Mouse (Mus musculus) heart, embryonic 11.5 days (tissue): Measurements from ENCODE around the gene Nol10. TPM values are rescaled to one million over a fixed set of nuclear protein-coding genes. Genes with fewer than 3 reads are reported as not detected.

Source experiments
- ATAC-seq: fragments of 200-750 bp; cut with Nextera tagmentation; replicated peaks from 2 replicates; pipeline ENCODE4 v1.8.0; 2017; ENCODE audit warnings: moderate library complexity; ENCODE audit not compliant: insufficient number of reproducible peaks, low FRiP score, low TSS enrichment
- H3K27ac ChIP-seq: fragments of 300-500 bp; sonication (generic); 2 replicates; pipeline ENCODE4 v1.5.1; 2014; ENCODE audit warnings: mild to moderate bottlenecking, low read depth, low read length
- H3K27me3 ChIP-seq: fragments of 300-500 bp; sonication (generic); 2 replicates; pipeline ENCODE4 v1.6.1; 2014; ENCODE audit warnings: mild to moderate bottlenecking, low read length, mixed read lengths; ENCODE audit not compliant: control insufficient read depth, insufficient read depth
- H3K36me3 ChIP-seq: fragments of 300-500 bp; sonication (generic); 2 replicates; pipeline ENCODE4 v1.6.1; 2014; ENCODE audit warnings: mild to moderate bottlenecking, low read length, moderate library complexity, mixed read lengths; ENCODE audit not compliant: control insufficient read depth, insufficient read depth
- H3K4me1 ChIP-seq: fragments of 300-500 bp; sonication (generic); 2 replicates; pipeline ENCODE4 v1.6.1; 2014; ENCODE audit warnings: low read length; ENCODE audit not compliant: control insufficient read depth, insufficient read depth
- H3K4me2 ChIP-seq: fragments of 300-500 bp; sonication (generic); 2 replicates; pipeline ENCODE4 v1.6.1; 2014; ENCODE audit warnings: mild to moderate bottlenecking, moderate library complexity
- H3K4me3 ChIP-seq: fragments of 300-500 bp; sonication (generic); 2 replicates; pipeline ENCODE4 v1.5.1; 2014; ENCODE audit warnings: low read depth, low read length
- H3K9ac ChIP-seq: fragments of 300-500 bp; sonication (generic); 2 replicates; pipeline ENCODE4 v1.6.1; 2014; ENCODE audit warnings: mild to moderate bottlenecking, low read depth, low read length, moderate library complexity
- H3K9me3 ChIP-seq: fragments of 300-500 bp; sonication (generic); replicated peaks from 2 replicates; pipeline ENCODE4 v1.6.1; 2016; ENCODE audit warnings: low read length; ENCODE audit not compliant: control insufficient read depth
- WGBS: fragments of 180-500 bp; shearing (Covaris S2); extraction: QIAGEN DNeasy Blood & Tissue Kit; methylation state at CpG from one replicate; pipeline ENCODE4 v1.1.7; 2014; ENCODE audit not compliant: insufficient replicate concordance; 5-methylcytosine and 5-hydroxymethylcytosine counted together
- microRNA-seq: library from miRNA; unstranded; fragments of <30 nt; microRNA quantifications from one replicate; pipeline ENCODE4, GENCODE M21; 2016; ENCODE audit warnings: borderline number of aligned reads
- polyA plus RNA-seq: library from polyadenylated mRNA; unstranded; fragments of >200 nt; fragmentation: Nextera tagmentation; extraction: Ambion mirVana; gene quantifications from 2 replicates; pipeline ENCODE4 v1.2.1, GENCODE M21; 2014

Nol10 gene
- polyA plus RNA-seq, 1 experiment from 2014 or later, result 15.9 TPM

DNA sequence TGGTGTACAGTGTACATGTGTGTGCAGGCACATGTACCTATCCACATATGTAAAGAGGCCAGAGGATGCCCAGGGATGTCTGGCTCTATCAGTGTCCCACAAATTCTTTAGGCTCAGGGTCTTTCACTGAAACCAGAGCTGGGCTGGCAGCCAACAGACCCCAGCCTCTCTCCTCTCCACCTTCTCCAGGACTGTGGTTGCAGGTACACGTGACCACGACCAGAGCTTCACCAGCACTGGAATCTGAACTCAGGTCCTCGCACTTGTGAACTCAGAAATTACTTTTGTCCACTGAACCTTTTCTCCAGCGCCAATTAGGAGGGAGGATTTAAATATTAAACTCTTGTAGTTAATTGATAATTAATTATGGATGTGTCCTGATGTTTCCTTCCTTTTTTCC lies 126.9 kb downstream of the Nol10 start:
- Histone ChIP-seq H3K4me2 (no peak overlapping the region), H3K9me3 (no peaks in the 10 kb centered on the region), H3K4me1 (no peaks in the 10 kb centered on the region), H3K9ac (no peak overlapping the region), H3K27me3 (no peaks in the 10 kb centered on the region), H3K27ac (no peak overlapping the region), H3K36me3 (no peaks in the 10 kb centered on the region), H3K4me3 (no peak overlapping the region)
- no peak for ATAC-seq
- 73% methylated on average over 4 of the region's 4 CpGs for WGBS

DNA sequence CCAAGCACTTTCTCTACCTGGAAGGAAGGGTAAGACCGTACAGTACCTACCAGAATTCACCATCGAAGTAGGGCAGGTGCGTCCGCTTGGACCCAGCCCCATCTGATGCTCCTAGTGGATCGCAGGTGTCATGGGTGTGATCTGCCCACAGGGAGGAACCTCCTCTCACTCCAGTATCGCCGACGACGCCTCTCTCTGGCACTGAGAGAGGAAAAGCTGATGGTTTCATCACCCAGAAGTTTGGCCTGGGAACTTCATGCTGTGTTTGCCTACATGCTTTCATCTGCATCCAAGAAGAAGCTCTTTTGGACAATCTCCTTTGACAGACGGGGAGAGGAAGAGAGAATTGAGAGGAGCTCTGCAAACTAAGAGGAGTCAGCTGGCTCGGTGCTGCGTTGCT lies 129.9 kb downstream of the Nol10 start:
- WGBS, result 71% methylated on average over 12 of the region's 12 CpGs
- H3K4me1 ChIP-seq, result no peaks in the 10 kb centered on the region
- H3K27me3 ChIP-seq, result no peaks in the 10 kb centered on the region
- no peaks in the 10 kb centered on the region for H3K9me3 ChIP-seq
- no peak overlapping the region for H3K4me2 ChIP-seq
- H3K27ac ChIP-seq, result no peak overlapping the region
- H3K9ac ChIP-seq, result no peak overlapping the region
- H3K4me3 ChIP-seq, result no peak overlapping the region
- H3K36me3 ChIP-seq, result no peaks in the 10 kb centered on the region
- no peak for ATAC-seq

DNA sequence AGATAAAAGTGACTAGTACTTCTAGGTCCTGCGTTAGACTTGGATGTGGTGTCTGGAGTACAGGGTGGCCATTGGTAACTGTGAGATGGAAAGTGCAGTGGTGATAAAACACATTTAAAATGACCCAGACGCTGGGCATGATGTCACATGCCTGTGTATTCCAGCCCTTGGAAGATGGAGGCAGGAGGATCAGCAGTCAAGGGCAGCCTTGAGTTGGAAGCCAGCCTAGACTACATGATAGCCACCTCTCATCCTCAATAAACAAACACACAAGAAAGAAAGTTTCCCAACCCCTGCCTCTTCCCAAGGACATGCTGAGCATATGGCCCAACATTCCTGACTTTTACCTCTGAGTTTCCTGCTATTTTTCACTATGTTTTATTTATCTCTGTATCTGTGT lies 130.6 kb downstream of the Nol10 start:
- WGBS, result 67% methylated on average over 2 of the region's 2 CpGs
- H3K36me3 ChIP-seq, result no peaks in the 10 kb centered on the region
- no peak overlapping the region for H3K4me2 ChIP-seq
- H3K4me3 ChIP-seq, result no peak overlapping the region
- no peaks in the 10 kb centered on the region for H3K9me3 ChIP-seq
- H3K27me3 ChIP-seq, result no peaks in the 10 kb centered on the region
- ATAC-seq, result no peak
- no peak overlapping the region for H3K27ac ChIP-seq
- no peaks in the 10 kb centered on the region for H3K4me1 ChIP-seq
- no peak overlapping the region for H3K9ac ChIP-seq

Small RNA genes lying within 50 kb of the gene (microRNA-seq; reads per million reads assigned to microRNA genes)
- 16.7 reads per million, percentile 48 among the genes with 10 or more reads in this experiment for gene Mir3066

Other genes with a start within 250 kb of the Nol10 start
- 0.26 and 1.2 TPM in 2 replicates for gene Kcnf1, start 171.6 kb upstream of the Nol10 start, polyA plus RNA-seq
- gene Pdia6, start 81.9 kb upstream of the Nol10 start, polyA plus RNA-seq, result 445 and 545 TPM in 2 replicates
- 0.17 and 0.44 TPM in 2 replicates for gene Atp6v1c2, start 19.1 kb upstream of the Nol10 start, polyA plus RNA-seq
- 158 and 159 TPM in 2 replicates for gene Odc1, start 196.3 kb downstream of the Nol10 start, polyA plus RNA-seq